Mouse (Mus musculus) ES-Bruce4 (cell line): ENCODE results near the gene Cfap54.

Source experiments
- CTCF ChIP-seq: IDR thresholded peaks from one replicate; pipeline ENCODE4 v1.8.1; 2011; ENCODE audit warnings: low read depth, low read length
- EP300 ChIP-seq: IDR thresholded peaks from 2 replicates; pipeline ENCODE4 v1.6.1; 2011; ENCODE audit warnings: low read depth, low read length; ENCODE audit not compliant: insufficient read depth
- POLR2A ChIP-seq: IDR thresholded peaks from one replicate; pipeline ENCODE4 v1.8.1; 2011; ENCODE audit warnings: low read length; ENCODE audit not compliant: insufficient read depth

DNA sequence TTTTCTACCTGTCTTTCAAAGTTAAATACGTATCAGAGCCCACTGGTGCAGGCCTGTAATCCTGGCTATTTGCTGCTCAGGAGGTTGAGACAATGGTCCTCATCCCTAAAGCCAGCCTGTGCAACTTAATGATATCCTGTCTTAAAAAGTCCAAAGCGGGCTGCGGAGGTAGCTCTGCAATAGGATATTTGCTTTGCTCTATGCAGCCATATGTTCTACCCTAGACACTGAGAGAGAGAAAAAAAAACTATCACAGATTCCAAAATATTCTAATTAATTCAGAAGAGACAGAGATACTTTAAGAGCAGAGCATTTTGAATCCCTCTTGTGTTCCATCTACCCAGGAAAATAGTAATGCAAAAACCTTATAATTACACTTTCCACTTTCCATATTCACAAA lies 44.9 kb downstream of the Cfap54 start:
- no peak for TF ChIP-seq POLR2A
- TF ChIP-seq CTCF: no peak
- no peak for TF ChIP-seq EP300
